ENCODE assay signal across 26 mouse cellular contexts in the genomic region with DNA sequence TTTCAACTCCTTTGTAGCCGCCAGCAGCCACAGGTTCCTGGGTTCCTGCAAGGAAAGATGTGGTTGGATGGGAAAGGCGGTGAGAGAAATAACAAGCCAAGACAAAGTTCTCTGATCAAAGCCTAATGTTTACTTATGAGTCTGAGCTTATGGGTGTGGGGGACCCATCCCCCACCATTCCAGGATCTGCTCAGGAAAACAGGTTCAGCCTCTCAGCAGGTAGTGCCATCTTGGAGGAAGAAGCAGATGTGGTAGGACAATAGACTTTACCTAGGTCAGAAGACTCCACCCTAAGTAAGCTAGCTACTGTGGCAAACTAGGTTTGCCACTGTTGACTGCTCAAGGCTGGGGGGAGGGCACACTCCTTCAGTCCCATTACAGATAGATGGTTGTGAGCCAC. TPM values are rescaled to one million over a fixed set of nuclear protein-coding genes. Genes with fewer than 3 reads are reported as not detected.
"Had no signal": no experiment of that assay in that cellular context is flagged by ENCODE, and none has a peak within 500 bp of the region (broad histone marks: within the 10 kb centered on the region; RNA-seq: fewer than 3 reads in every experiment).

No protein-coding gene starts in this region.

- H3K27ac ChIP-seq: limb, embryonic 12.5 days; limb, embryonic 15.5 days; liver, embryonic 14.5 days; macrophage; midbrain, embryonic 12.5 days; midbrain, embryonic 15.5 days; neural tube, embryonic 13.5 days had no signal

- H3K4me2 ChIP-seq: limb, embryonic 12.5 days; limb, embryonic 15.5 days; liver, embryonic 11.5 days; lung, embryonic 14.5 days; midbrain, embryonic 12.5 days; midbrain, embryonic 15.5 days; neural tube, embryonic 13.5 days had no signal

- ATAC-seq: liver, postnatal 0 days; lung, postnatal 0 days; midbrain, embryonic 15.5 days had no signal

- H3K9me3 ChIP-seq: limb, embryonic 12.5 days; limb, embryonic 15.5 days; midbrain, embryonic 12.5 days; midbrain, embryonic 15.5 days; neural tube, embryonic 13.5 days had no signal

- DNase-seq: kidney, postnatal 14 days; kidney, postnatal 4 days; left cerebral cortex, postnatal 4 days; liver, postnatal 0 days; lung, embryonic 14.5 days; thymus, adult 18-20 months; thymus, postnatal 36 days had no signal

- H3K9ac ChIP-seq: limb, embryonic 12.5 days; limb, embryonic 15.5 days; liver, embryonic 14.5 days; liver, postnatal 0 days; lung, embryonic 14.5 days; midbrain, embryonic 12.5 days; midbrain, embryonic 15.5 days; neural tube, embryonic 13.5 days had no signal

- H3K36me3 ChIP-seq: limb, embryonic 12.5 days; limb, embryonic 15.5 days; midbrain, embryonic 12.5 days; midbrain, embryonic 15.5 days; neural tube, embryonic 13.5 days had no signal

- H3K4me3 ChIP-seq: limb, embryonic 12.5 days; limb, embryonic 15.5 days; midbrain, embryonic 12.5 days; midbrain, embryonic 15.5 days; myocyte; neural tube, embryonic 13.5 days had no signal

- H3K27me3 ChIP-seq: limb, embryonic 12.5 days; limb, embryonic 15.5 days had no signal

RNA-seq across cellular contexts. Expression of gene Hsd17b14, which starts 10.1 kb away (rescaled TPM):
- total RNA-seq: layer of hippocampus, adult 18-20 months; layer of hippocampus, postnatal 14 days; left cerebral cortex, postnatal 14 days; left cerebral cortex, postnatal 4 days; monocyte, adult 5-6 weeks; neutrophil, adult 5-6 weeks had no signal
- polyA plus RNA-seq: midbrain, embryonic 15.5 days had no signal

RNA-seq across cellular contexts. Expression of gene Plekha4, which starts 38.7 kb away (rescaled TPM):
- total RNA-seq: megakaryocyte, adult 5-6 weeks had no signal

RNA-seq across cellular contexts. Expression of gene Fgf21, which starts 50.5 kb away (rescaled TPM):
- total RNA-seq: layer of hippocampus, adult 18-20 months; layer of hippocampus, postnatal 14 days; left cerebral cortex, adult 8-10 months; left cerebral cortex, postnatal 14 days; left cerebral cortex, postnatal 4 days; megakaryocyte, adult 5-6 weeks; monocyte, adult 5-6 weeks; neutrophil, adult 5-6 weeks had no signal
- polyA plus RNA-seq: kidney, embryonic 16.5 days; limb, embryonic 12.5 days; liver, embryonic 14.5 days; lung, embryonic 14.5 days; lung, postnatal 0 days; macrophage; midbrain, embryonic 12.5 days; midbrain, embryonic 15.5 days; neural tube, embryonic 13.5 days; urinary bladder, adult 2 months had no signal
